Mouse (Mus musculus) liver, postnatal 0 days (tissue): ENCODE measurements at regions not wholly inside any gene's neighbourhood (a gene's known extent, or its start where the extent isn't known, plus 50 kb on each side); places are given as distances from the start of the nearest gene placed in this dataset.

ENCODE experiments used
- ATAC-seq: fragments of 200-750 bp; cut with Nextera tagmentation; 2 replicates; pipeline ENCODE4 v1.8.0; 2017; ENCODE audit warnings: mild to moderate bottlenecking, moderate library complexity
- DNase-seq: peaks from one replicate; pipeline ENCODE4 v3.0.0-alpha.2; 2016
- H3K27ac ChIP-seq: fragments of 300-500 bp; sonication (generic); 2 replicates; pipeline ENCODE4 v1.5.1; 2014; ENCODE audit warnings: antibody characterized with exemption, moderate library complexity, mild to moderate bottlenecking, low read depth
- H3K27me3 ChIP-seq: fragments of 300-500 bp; sonication (generic); 2 replicates; pipeline ENCODE4 v1.6.1; 2014; ENCODE audit warnings: low read length, control low read depth, mixed read lengths; ENCODE audit not compliant: insufficient read depth
- H3K36me3 ChIP-seq: fragments of 300-500 bp; sonication (generic); replicated peaks from 2 replicates; pipeline ENCODE4 v1.6.1; 2014; ENCODE audit warnings: mild to moderate bottlenecking, control low read depth, low read length, moderate library complexity, mixed read lengths; ENCODE audit not compliant: insufficient read depth
- H3K4me1 ChIP-seq: fragments of 300-500 bp; sonication (generic); 2 replicates; pipeline ENCODE4 v1.6.1; 2014; ENCODE audit warnings: antibody characterized with exemption, mild to moderate bottlenecking, control low read depth; ENCODE audit not compliant: insufficient read depth
- H3K4me2 ChIP-seq: fragments of 300-500 bp; sonication (generic); 2 replicates; pipeline ENCODE4 v1.6.1; 2014; ENCODE audit warnings: low read depth, mild to moderate bottlenecking, low read length, moderate library complexity, mixed read lengths
- H3K4me3 ChIP-seq: fragments of 300-500 bp; sonication (generic); 2 replicates; pipeline ENCODE4 v1.5.1; 2014; ENCODE audit warnings: low read depth, low read length
- H3K9ac ChIP-seq: fragments of 300-500 bp; sonication (generic); replicated peaks from 2 replicates; pipeline ENCODE4 v1.6.1; 2014; ENCODE audit warnings: mild to moderate bottlenecking, moderate library complexity
- H3K9me3 ChIP-seq: fragments of 300-500 bp; sonication (generic); 2 replicates; pipeline ENCODE4 v1.6.1; 2016; ENCODE audit warnings: mild to moderate bottlenecking, control low read depth, low read length, mixed read lengths
- CTCF ChIP-seq: sonication (generic); IDR thresholded peaks from 2 replicates; pipeline ENCODE4 v1.5.1; 2016; ENCODE audit warnings: antibody characterized with exemption, low read depth
- EP300 ChIP-seq: IDR thresholded peaks from 2 replicates; pipeline ENCODE4 v1.6.1; 2016; ENCODE audit warnings: antibody characterized with exemption, low read depth, mild to moderate bottlenecking
- WGBS: fragments of 180-500 bp; shearing (Covaris S2); extraction: QIAGEN DNeasy Blood & Tissue Kit; methylation state at CpG from one replicate; pipeline ENCODE4 v1.1.7; 2014; ENCODE audit not compliant: insufficient replicate concordance; 5-methylcytosine and 5-hydroxymethylcytosine counted together

GRCm38 (mm10) chr6:126371489-126371888 is 163.7 kb downstream of the Kcna5 start:
- Histone ChIP-seq H3K27ac (no peak overlapping the region), H3K4me3 (no peak overlapping the region), H3K9me3 (no peaks in the 10 kb centered on the region), H3K4me1 (no peaks in the 10 kb centered on the region), H3K4me2 (no peak overlapping the region), H3K36me3 (no peaks in the 10 kb centered on the region), H3K27me3 (no peaks in the 10 kb centered on the region), H3K9ac (no peak overlapping the region)
- 55% methylated on average over 2 of the region's 2 CpGs for WGBS
- ATAC-seq (no peak), DNase-seq (no peak)
- no peak for TF ChIP-seq EP300
- TF ChIP-seq CTCF = no peak

- WGBS = 73% methylated on average over 8 of the region's 8 CpGs
- no peaks in the 10 kb centered on the region for H3K9me3 ChIP-seq
- no peak overlapping the region for H3K27ac ChIP-seq
- H3K9ac ChIP-seq = no peak overlapping the region
- no peak for DNase-seq
- no peak overlapping the region for H3K4me3 ChIP-seq
- no peaks in the 10 kb centered on the region for H3K27me3 ChIP-seq
- no peaks in the 10 kb centered on the region for H3K4me1 ChIP-seq
- H3K4me2 ChIP-seq = no peak overlapping the region
- no peak for ATAC-seq
- TF ChIP-seq CTCF = no peak
- no peak for TF ChIP-seq EP300
- H3K36me3 ChIP-seq = no peaks in the 10 kb centered on the region
Observed at GRCm38 (mm10) chr6:126365495-126365894, 169.7 kb downstream of the Kcna5 start.

GRCm38 (mm10) chr6:126362331-126362730 is 172.9 kb downstream of the Kcna5 start:
- 57% methylated on average over 3 of the region's 3 CpGs for WGBS
- H3K4me2 ChIP-seq = no peak overlapping the region
- H3K4me3 ChIP-seq = no peak overlapping the region
- no peaks in the 10 kb centered on the region for H3K9me3 ChIP-seq
- H3K27ac ChIP-seq = no peak overlapping the region
- no peak overlapping the region for H3K9ac ChIP-seq
- no peak for TF ChIP-seq CTCF
- TF ChIP-seq EP300 = no peak
- H3K4me1 ChIP-seq = no peaks in the 10 kb centered on the region
- no peaks in the 10 kb centered on the region for H3K27me3 ChIP-seq
- DNase-seq (no peak), ATAC-seq (no peak)
- no peaks in the 10 kb centered on the region for H3K36me3 ChIP-seq

- Histone ChIP-seq H3K27ac (no peak overlapping the region), H3K9me3 (no peaks in the 10 kb centered on the region), H3K27me3 (no peaks in the 10 kb centered on the region), H3K4me1 (no peaks in the 10 kb centered on the region), H3K9ac (no peak overlapping the region), H3K4me2 (no peak overlapping the region), H3K4me3 (no peak overlapping the region), H3K36me3 (no peaks in the 10 kb centered on the region)
- no peak for TF ChIP-seq CTCF
- no peak for TF ChIP-seq EP300
- ATAC-seq = no peak
- DNase-seq = no peak
- WGBS = 57% methylated on average over 2 of the region's 2 CpGs
Observed at GRCm38 (mm10) chr6:126353346-126353745, 181.9 kb downstream of the Kcna5 start.

GRCm38 (mm10) chr6:126350476-126350875 is 183.8 kb upstream of the Ntf3 start:
- H3K4me3 ChIP-seq = no peak overlapping the region
- no peaks in the 10 kb centered on the region for H3K27me3 ChIP-seq
- no peak for DNase-seq
- no peak overlapping the region for H3K9ac ChIP-seq
- no peak overlapping the region for H3K27ac ChIP-seq
- no peak for ATAC-seq
- 52% methylated on average over 2 of the region's 2 CpGs for WGBS
- TF ChIP-seq EP300 (no peak), CTCF (no peak)
- H3K4me2 ChIP-seq = no peak overlapping the region
- H3K4me1 ChIP-seq = no peaks in the 10 kb centered on the region
- no peaks in the 10 kb centered on the region for H3K36me3 ChIP-seq
- H3K9me3 ChIP-seq = no peaks in the 10 kb centered on the region

DNA sequence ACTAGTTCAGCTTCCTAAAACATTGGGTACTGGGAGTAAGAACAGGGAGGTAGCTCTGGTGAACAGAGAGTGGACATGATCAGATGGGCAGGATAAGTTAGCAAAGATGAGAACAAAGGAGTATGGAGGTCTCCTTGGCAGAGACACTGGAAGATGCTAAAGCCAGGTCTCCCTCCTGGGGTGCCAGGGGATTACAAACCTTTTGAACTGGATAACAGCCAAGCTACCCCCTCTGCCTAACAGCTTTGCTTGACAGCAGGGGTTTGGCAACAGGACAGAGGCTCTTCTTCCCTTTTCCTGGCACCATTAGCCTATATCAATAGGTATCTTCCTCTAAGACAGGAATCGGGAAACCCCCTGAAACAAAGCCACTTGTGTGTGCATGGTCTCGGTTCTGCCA is 183.2 kb upstream of the Ntf3 start:
- no peak overlapping the region for H3K4me3 ChIP-seq
- WGBS = 52% methylated on average over 2 of the region's 2 CpGs
- no peak overlapping the region for H3K9ac ChIP-seq
- H3K9me3 ChIP-seq = no peaks in the 10 kb centered on the region
- H3K27me3 ChIP-seq = no peaks in the 10 kb centered on the region
- DNase-seq (no peak), ATAC-seq (no peak)
- H3K36me3 ChIP-seq = no peaks in the 10 kb centered on the region
- TF ChIP-seq CTCF = no peak
- TF ChIP-seq EP300 = no peak
- no peaks in the 10 kb centered on the region for H3K4me1 ChIP-seq
- H3K27ac ChIP-seq = no peak overlapping the region
- H3K4me2 ChIP-seq = no peak overlapping the region

DNA sequence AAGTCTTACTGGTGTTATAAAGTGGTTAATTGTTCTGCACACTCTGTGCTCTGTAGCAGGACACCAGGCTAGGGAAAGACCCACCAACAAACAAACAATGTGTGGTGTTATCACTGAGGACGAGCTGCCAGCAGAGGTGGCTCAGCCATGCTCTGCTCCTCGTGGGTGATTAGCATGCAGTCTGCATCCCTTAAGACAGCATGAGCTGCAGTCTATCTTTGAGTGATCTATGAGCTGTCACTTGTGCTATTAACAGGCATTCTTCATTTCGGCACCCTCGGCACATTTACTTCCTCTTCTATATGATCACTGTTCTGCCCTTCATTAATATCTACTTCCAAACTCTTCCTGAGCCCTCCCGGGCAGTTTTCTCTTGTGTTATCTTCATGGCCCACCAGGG is 178.5 kb upstream of the Ntf3 start:
- H3K9ac ChIP-seq = no peak overlapping the region
- no peaks in the 10 kb centered on the region for H3K9me3 ChIP-seq
- ATAC-seq (no peak), DNase-seq (no peak)
- TF ChIP-seq EP300 (no peak), CTCF (no peak)
- H3K27me3 ChIP-seq = no peaks in the 10 kb centered on the region
- WGBS = 26% methylated on average over 5 of the region's 5 CpGs
- H3K4me1 ChIP-seq = no peaks in the 10 kb centered on the region
- H3K4me3 ChIP-seq = no peak overlapping the region
- H3K4me2 ChIP-seq = no peak overlapping the region
- no peaks in the 10 kb centered on the region for H3K36me3 ChIP-seq
- no peak overlapping the region for H3K27ac ChIP-seq
